Mouse (Mus musculus) thymus, adult 2 months (tissue): ENCODE measurements around the gene Snap47.

Experiments
- CTCF ChIP-seq: fragments of 200-500 bp; IDR thresholded peaks from 2 replicates; pipeline ENCODE4 v1.5.1; 2012; ENCODE audit warnings: mild to moderate bottlenecking, control low read depth, low read length, moderate library complexity, borderline replicate concordance; ENCODE audit not compliant: control insufficient read depth, poor library complexity, insufficient read depth; ENCODE audit errors: extremely low read depth
- POLR2A ChIP-seq: fragments of 200-500 bp; IDR thresholded peaks from 2 replicates; pipeline ENCODE4 v1.6.1; 2012; ENCODE audit warnings: mild to moderate bottlenecking, low read length, control low read depth, moderate library complexity; ENCODE audit not compliant: control insufficient read depth, poor library complexity, insufficient read depth; ENCODE audit errors: extremely low read depth

- no peak for TF ChIP-seq POLR2A
- TF ChIP-seq CTCF: no peak
Observed at GRCm38 (mm10) chr11:59429959-59430358, 21.0 kb downstream of the Snap47 start.
